Mouse (Mus musculus) CD4-positive helper T cell, adult 2 months (primary cell): ENCODE measurements at regions not wholly inside any gene's neighbourhood (a gene's known extent, or its start where the extent isn't known, plus 50 kb on each side); places are given as distances from the start of the nearest gene placed in this dataset.
"Not testable (repeated sequence)": the region's sequence is repeated elsewhere in the genome, so short reads cannot be mapped to it uniquely, and the experiment has no call there.

Experiments used
- DNase-seq: peaks from one replicate; pipeline ENCODE4 v3.0.0-alpha.2; 2012; ENCODE audit warnings: low read depth, missing footprints, low spot score

DNA sequence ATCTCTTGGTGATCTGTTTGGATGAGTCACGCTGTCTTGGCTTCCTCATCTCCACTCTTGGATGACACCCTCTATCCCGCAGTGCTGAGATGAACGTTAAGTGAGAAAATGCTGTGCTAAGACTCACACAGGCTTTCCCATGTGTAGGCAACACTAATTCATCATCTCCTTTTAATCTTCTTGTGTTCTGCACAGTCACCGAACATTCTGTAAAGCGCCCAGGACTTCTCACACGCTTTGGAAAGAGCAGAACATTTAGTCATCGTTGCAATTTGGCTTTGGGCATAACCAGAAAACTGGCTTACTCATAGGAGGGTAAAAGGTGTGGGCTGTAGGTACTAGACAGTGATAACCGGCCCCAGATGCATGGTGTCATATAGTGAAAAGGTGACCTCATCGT is 94.9 kb downstream of the Plppr4 start:
- no peak for DNase-seq

DNA sequence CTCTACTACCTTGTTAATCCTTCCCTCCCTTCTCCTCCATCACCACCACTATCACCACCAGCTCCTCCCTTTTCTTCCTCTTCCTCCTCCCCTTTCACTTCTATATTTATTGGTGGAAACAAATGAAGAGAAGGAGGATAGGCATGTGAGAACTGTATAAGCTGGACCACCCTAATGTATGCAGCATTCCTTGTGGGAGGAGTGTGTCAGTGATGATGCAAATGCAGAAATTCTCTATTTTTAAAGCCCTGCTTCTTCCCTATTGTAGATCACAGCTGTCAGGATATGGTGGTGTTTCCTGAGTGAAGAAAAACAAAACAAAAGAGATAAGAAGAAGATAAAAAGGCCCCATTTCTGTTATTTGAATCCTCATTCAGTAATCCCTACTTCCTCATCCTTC is 112.8 kb downstream of the Plppr4 start:
- DNase-seq, result no peak

DNA sequence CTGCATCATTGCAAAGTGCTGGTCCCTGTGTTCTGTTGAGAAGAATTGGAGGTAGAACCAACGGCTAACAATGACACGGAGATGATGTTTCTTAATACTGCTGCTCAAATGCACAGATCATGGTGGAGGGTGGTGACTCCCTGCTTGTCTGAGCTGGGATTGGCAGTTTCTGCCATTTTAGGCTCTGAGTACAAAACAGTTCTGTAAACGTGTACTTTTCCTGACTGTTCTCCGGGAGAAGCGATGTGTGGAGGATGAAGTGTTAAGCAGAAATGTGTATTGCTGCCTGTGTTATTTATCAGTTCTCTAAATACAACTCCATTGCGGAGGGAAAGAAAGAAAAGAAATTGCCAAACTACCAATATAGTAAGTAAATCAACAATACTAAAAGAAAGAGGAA is 118.9 kb downstream of the Plppr4 start:
- no peak for DNase-seq

DNA sequence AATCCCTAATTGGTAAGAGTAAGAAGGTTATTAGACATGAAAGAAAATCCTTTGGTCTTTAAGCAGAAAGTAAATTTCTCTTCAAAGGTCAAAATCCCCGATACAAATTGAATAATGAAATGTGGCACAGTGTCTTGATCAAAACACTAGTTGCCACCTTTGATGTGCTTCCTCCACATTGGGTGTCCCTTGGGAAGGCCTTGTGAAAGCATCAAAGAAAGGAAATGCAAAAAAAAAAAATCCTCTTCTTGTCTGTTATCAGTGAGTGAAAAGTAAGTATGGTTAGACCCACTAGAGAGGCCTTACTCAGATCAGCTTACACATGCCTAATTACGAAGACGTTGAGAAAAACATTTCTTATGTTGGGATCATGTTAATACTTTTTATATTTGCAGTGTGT is 134.1 kb downstream of the Plppr4 start:
- DNase-seq, result no peak

DNA sequence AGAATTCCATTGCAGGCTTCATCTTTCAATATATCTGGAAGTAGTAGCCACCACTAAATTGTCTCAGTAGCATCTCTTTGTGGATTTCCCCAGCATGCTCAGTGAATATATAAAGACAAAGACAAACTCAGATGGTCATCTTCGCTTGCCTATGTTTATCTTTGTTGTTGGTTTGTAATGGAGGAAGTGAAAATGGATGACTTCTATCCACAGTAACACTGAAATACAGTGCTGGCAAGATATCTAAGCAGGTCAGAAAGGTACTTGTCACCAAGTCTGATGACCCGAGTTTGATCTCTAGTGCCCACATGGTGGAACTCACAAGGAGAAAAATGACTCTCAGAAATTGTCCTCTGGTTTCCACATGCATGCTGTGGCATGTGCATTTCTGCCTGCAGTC is 135.6 kb downstream of the Plppr4 start:
- DNase-seq, result no peak

DNA sequence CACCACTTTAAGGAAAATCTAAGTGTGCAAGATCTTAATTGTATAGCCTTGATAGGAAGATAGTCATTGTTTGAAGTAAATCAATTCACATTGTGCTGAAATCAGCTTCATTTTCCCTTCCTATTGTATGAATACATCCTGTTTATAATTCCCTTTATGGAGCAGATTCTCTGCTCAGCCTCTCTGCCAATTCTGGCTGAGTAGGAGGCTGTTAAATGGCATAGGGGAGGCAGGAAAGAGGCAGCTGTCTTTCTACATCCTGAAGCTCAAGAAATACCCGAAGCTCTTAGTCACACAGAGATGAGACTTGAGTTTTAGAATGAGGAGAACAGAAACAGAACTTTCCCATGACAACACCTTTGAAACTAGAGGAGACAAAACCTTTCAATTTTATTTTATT is 142.7 kb downstream of the Plppr4 start:
- DNase-seq, result no peak

DNA sequence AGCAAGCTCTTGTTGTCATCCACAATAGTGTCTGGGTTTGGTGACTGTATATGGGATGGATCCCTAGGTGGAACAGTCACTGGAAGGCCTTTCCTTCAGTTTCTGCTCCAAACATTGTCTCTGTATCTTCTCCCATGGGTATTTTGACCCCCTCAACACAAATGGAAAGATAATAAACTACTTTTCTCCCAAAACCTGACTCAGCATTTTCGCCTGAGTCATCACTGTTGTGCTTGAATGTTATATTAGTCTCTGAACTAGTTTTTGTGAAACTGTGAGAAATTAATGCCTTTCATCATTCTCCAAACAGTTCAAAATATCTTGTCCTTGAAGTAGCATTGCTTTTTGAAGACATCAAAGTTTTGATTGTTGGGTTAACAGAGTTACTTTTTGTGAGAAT is 168.8 kb downstream of the Plppr4 start:
- DNase-seq, result no peak

DNA sequence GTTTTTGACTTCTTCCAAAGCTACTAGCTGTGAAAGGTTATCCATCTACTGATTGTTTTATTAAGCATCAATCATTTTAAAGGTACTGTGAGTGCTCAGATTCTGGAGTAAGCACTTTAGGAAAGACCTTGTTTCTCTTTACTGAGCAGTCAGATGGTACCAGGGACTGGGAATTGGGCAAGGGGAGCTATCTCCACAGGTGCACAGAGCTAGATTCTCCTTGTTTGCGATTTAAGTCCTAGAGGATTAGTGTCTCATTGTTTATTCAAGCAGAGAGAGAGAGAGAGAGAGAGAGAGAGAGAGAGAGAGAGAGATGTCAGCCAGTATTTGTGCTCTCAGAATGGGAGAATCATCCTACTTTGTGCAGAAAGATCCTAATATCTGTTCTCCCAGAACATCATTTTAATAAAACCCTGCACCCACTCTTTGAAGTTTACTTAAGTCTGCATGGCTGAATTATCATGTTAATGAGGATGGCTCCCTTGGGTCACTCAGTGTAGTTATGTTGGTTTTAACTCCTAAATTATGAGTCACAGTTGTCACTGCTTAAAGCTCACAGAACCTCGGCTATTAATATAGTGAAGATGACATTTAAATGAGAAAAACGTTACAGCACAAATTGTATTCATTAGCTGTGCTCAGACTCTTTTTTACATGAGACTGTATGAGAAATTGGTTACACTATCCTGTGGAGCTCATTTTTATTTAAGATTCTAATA is 171.7 kb downstream of the Plppr4 start:
- no peak for DNase-seq

DNA sequence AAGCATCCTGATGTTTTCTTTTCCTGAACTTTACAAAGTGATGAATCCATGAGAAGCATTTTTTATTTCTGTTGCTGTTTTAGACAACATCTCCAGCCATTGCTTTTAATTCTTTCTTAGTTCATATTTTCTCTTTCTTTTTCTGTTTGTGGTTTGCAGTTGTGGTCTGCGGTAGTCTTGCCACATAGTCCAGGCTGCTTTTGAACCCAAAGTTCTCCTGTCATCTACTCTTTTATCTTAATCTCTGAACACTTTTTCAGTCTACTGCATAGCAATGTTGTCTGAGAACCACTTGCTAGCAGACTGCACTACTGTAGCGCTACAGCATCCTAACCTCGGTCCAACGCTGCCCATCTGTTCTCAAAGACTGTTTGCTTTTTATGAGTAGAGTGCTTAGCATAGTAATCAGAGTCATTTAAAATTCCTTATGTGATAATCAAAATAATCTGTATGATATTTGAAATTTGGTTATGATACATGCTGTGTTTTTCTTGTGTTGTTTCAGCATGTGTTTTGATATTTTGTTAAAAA is 177.0 kb downstream of the Plppr4 start:
- DNase-seq, result no peak

DNA sequence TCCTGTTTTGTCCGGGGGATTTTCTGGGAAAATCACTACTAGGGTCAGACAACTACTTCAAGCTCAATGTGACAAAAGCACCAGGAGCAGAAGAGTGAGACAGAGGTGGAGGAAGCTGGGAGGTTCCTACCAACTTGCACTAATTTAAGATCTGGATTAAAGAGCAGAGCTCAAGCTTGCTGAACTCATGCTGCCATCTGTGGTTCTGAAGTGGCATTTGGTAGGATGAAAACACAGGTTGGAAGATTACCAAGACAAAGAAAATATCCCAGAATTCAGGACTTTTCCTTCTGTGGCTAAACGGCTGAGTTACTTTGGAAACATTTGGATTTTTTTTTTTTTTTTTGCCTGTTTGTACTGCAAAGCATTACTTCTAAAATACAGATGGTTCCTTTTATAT is 190.9 kb downstream of the Plppr4 start:
- no peak for DNase-seq

DNA sequence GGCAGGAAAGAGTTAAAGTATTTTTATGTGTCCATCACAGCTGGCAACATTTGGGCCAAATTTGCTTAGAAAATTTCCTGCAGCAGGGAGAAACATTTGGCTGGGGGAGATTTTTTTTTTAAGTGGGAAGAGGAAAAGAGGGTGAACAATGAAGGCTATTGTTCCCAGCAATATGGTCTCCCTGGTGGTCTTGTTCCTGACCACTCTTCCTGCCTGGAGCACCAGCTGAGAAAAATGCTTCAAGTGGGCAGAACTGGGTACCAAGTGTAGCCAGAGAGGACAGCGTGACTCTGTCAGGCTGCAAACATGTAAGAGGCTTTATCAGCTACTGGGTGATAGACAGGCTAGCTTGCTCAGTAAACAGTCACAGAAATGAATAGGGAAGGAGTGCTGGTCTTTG is 194.3 kb upstream of the Palmd start:
- DNase-seq, result no peak

DNA sequence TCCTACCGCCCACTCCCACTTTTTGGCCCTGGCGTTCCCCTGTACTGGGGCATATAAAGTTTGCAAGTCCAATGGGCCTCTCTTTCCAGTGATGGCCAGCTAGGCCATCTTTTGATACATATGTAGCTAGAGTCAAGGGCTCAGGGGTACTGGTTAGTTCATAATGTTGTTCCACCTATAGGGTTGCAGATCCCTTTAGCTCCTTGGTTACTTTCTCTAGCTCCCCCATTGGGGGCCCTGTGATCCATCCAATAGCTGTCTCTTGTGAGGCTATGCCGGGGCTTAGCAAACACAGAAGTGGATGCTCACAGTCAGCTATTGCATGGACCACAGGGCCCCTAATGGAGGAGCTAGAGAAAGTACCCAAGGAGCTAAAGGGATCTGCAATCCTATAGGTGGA is 191.9 kb upstream of the Palmd start:
- not testable (repeated sequence) for DNase-seq

DNA sequence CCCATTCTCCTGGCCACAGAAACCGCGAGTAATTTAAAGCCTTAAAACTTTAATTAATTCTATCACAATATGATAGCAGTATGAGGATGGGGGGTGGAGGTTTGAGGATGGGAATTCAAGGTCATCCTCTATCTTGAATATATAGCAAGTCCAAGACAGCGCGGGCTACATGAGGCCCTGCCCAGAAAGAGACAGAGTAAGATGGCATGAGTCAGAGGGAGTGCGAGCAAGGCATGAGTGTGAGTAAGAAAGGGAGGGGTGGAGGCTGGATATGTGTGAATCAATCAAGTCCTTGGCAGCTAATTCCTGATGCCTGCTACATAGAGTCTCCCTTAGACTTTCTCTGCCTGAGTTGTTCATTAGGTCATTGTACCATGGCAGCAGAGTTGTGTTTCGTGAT is 186.5 kb upstream of the Palmd start:
- DNase-seq, result no peak

DNA sequence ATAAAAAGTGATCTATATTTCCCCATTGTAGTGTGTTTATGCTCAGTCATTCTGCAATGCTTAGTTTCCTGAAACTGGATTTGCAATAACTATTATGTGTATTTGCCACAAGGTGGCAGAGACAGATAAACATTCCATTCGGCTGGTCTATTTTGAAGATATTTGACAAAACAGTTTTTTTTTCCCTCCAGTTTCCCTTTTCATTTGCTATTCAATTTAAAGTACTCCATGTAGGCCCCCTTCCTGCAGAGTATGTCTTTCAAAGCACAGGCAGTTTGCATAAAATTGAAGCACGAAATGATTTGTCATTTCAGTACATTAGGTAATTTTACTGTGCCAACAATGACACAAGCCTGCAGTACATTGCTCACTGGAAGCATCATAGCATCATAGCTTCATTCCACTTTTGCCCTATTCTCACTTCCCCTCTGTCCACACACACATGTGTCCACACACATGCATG is 184.3 kb upstream of the Palmd start:
- DNase-seq, result no peak

DNA sequence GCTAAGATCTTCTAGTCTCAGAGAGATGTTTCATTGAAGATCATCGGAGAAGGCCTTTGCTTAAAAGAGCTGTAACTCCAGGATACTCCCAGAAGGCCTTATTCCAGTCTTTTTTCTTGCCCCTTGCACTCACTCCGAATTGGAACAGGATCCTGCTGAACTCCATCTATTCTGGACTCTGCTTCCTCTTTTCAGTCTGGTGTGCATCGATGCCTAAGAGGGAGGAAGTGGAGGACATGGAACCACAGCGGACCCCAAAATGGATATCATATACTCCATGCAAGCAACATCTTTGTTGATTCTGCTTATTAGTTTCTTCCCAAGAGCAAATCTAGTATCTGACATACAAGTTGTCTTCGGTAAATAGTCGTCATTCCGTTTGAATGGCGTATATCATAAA is 183.6 kb upstream of the Palmd start:
- DNase-seq, result no peak

DNA sequence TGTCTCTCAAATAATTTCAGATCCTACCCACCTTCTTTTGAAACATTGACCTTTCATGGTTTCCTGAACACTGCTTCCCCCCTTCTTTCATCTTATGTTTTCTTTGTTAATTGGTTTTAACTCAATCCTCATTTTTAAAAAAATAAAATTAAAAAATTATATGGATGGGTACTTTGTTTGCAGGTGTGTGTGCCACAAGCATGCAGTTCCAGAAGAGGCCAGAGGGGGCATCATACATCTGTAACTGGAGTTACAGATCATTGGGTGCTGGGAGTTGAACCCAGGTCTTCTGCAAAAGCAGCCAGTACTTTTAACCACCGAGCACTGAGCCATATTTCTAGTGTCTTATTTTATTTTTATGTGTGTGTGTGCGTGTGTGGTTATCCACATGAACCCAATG is 178.6 kb upstream of the Palmd start:
- no peak for DNase-seq

DNA sequence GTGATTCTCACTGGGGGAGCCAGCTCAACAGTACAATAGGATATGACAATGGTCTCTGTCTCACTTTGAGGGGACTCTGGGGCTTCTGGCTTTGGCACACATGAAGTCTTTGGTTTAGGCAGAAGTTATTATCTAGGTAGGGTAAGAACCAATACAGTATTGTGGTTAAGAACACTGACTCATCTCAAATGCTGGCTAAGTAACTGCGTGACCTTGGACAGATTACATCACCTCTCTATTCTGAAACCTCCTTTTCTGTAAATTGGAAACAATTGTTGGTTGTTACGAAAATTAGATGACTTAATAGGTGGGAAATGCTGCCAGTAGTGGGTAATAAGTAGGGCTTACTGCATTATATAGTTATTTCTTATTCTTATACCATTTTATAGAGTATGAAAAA is 171.0 kb upstream of the Palmd start:
- no peak for DNase-seq

DNA sequence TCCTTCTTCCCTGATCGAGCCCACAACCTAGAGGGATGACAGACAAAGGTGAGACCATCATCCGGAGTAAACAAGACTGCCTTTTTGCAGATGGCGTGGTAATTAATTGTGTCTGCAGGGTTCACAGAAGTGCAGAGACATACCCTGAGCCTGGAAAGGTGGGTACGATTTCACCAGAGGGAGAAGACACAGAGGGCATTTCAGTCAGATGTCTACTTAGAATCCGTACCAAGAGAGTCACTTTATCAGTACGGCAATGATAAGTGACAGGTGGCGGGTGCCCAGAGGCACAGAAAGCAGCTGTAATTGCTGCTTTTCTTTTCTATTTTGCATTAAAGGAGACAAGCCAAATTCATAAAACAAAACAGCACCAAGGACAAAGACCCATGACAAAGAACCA is 169.9 kb upstream of the Palmd start:
- no peak for DNase-seq

DNA sequence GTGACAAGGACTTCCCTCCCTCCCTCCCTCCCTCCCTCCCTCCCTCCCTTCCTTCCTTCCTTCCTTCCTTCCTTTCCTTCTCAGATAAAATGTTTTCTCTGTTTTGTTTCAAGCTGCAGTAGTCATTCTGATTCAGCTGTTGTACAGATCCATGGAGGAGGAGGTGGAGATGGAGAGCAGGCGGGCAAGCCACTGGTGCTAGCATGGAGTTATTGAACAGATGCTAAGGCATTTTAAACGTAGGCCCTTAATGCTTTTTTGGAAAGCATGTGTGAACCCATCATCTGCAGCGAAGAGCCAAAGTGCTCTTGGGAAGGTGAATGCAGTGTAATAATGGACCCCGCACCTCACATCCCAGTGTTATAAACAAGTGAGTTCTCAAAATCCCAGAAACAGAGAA is 164.1 kb upstream of the Palmd start:
- no peak for DNase-seq

DNA sequence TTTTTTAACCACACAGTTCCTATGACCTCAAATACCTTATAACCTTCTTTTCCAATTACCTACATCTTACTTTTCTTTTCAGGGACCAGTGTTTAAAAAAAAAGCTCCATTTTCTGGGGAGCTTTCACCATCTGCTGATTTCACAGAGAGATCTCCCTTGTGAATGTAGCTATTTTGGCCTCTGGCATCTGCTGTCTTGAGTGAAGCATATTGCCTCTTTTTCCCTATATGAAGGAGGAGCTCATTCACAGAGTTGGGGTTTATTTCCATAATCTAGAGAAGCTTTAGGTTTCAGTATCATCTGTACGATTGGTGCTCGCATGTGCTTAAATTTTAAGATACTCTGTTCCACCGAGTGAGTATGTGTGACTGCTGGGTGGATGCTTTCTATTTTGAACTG is 153.4 kb upstream of the Palmd start:
- no peak for DNase-seq

DNA sequence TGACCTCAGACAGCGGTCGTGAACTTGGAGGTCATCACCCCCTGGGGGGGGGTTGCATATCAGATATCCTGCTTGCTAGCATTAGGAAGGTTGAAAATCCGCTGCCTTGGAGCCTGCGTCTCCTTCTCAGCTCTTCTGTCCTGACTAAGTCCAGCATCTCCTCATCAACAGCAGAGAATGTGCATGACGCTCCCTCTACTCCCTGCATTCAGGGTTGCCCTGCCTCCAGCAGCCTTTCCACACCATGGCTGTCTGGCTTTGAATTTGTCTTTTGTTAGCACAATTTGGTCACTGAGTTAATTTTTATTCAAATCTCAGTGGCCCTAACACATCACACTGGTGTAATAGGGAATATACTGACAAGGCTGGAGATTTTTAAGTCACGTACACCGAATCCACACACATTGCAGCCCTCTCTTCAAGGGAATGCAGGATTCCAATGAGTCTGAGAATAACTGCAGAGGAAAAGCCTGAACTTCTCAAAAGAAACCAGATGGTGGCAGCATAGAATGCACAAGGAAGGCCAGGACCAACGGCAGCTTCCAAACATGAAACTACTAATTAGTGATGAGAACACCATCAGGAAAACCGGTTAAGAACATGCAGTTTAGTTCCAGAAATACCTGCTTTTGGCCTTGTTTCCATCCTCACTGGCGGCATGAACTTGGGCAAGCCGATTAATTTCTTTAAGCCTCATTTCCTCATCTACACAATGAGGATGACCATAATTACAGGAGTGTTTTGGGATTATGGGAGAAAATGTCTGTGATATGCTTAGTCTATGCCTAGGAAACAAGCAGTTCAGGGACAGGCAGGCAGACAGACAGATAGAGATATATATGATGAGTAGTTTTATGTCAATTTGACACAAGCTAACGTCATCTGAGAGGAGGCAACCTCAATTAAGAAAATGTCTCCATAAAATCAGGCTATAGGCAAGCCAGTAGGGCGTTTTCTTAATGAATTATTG is 151.6 kb upstream of the Palmd start:
- DNase-seq, result no peak

DNA sequence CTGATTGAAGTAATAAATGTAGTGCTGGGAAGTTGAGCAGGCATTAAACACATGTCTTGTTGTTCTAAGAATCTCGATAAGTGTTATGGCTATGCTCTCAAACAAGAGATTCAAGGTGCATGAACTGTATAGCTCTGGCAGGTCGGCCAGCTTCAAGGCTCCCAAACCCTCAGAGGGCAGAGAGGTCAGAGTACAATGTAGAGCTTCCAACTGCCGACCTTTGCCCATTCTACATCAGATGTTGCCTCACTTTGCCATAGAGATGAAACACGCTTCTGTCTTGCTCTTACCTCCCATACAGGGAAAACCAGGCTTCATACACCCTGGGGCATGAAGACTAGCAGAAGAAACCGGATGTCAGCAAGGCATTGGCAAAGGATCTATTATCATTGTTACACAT is 150.8 kb upstream of the Palmd start:
- no peak for DNase-seq

DNA sequence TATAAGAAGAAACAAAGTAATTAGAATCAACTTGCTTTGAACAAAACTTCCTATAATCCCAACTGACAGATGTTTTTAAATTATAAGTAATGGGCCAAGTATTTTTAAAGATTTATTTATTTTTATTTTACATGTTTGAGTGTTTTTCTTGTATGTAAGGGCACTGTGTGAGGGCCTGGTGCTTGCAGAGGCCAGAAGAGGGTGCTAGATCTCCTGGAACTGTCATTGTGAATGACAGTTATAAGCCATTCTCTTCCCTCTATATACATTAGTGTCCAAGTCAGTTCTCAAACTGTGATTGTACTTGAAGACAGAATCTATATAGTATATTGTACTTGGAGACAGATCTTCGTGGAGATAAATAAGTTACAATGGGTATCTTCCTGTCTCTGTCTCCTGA is 149.1 kb upstream of the Palmd start:
- DNase-seq, result no peak
